Mouse (Mus musculus) R1 (cell line): Measurements from ENCODE around the gene Klhdc7a.

Experiments
- DNase-seq: peaks from one replicate; pipeline ENCODE4 v3.0.0-alpha.2; 2018; ENCODE audit warnings: low read depth, low spot score

Klhdc7a gene

GRCm38 (mm10) chr4:139960086-139960713, 7.6 kb downstream of the Klhdc7a start:
- no peak for DNase-seq

GRCm38 (mm10) chr4:139959188-139959587, 8.6 kb downstream of the Klhdc7a start:
- no peak for DNase-seq

GRCm38 (mm10) chr4:139950876-139951485, 16.8 kb downstream of the Klhdc7a start:
- DNase-seq, result no peak

- peak; percentile 79 for DNase-seq
Observed at GRCm38 (mm10) chr4:139950431-139950848, 17.4 kb downstream of the Klhdc7a start.

GRCm38 (mm10) chr4:139948591-139948990, 19.2 kb downstream of the Klhdc7a start:
- DNase-seq, result no peak

GRCm38 (mm10) chr4:139947341-139947740, 20.5 kb downstream of the Klhdc7a start:
- peak; percentile 69 for DNase-seq

GRCm38 (mm10) chr4:139941831-139942230, 26.0 kb downstream of the Klhdc7a start:
- peak; percentile 65 for DNase-seq

- no peak for DNase-seq
Observed at GRCm38 (mm10) chr4:139935557-139935956, 32.3 kb downstream of the Klhdc7a start.

GRCm38 (mm10) chr4:139932970-139933801, 34.6 kb downstream of the Klhdc7a start:
- DNase-seq, result peak; percentile 53

- DNase-seq, result no peak
Observed at GRCm38 (mm10) chr4:139931790-139932510, 35.9 kb downstream of the Klhdc7a start.

GRCm38 (mm10) chr4:139930885-139931284, 36.9 kb downstream of the Klhdc7a start:
- DNase-seq, result no peak

GRCm38 (mm10) chr4:139926161-139926561, 41.7 kb downstream of the Klhdc7a start:
- DNase-seq, result peak; percentile 73

GRCm38 (mm10) chr4:139925275-139926160, 42.3 kb downstream of the Klhdc7a start:
- peak; percentile 57 for DNase-seq

- DNase-seq, result no peak
Observed at GRCm38 (mm10) chr4:139916731-139917130, 51.1 kb downstream of the Klhdc7a start.
